Mouse (Mus musculus) c-Kit-negative CD71-positive TER-119-positive erythroid progenitor cells, embryonic 14.5 days (primary cell): ENCODE data around the gene Ncr1.
"Not testable (repeated sequence)": the region's sequence is repeated elsewhere in the genome, so short reads cannot be mapped to it uniquely, and the experiment has no call there.

ENCODE experiments used
- DNase-seq: peaks from one replicate; pipeline ENCODE4 v3.0.0-alpha.2; 2013; ENCODE audit warnings: low read depth, low spot score

The Ncr1 gene

GRCm38 (mm10) chr7:4337509-4337908 lies at the start of gene Ncr1:
Gene Ncr1 (plus strand): TSS chr7:4337724.
- no peak for DNase-seq

DNA sequence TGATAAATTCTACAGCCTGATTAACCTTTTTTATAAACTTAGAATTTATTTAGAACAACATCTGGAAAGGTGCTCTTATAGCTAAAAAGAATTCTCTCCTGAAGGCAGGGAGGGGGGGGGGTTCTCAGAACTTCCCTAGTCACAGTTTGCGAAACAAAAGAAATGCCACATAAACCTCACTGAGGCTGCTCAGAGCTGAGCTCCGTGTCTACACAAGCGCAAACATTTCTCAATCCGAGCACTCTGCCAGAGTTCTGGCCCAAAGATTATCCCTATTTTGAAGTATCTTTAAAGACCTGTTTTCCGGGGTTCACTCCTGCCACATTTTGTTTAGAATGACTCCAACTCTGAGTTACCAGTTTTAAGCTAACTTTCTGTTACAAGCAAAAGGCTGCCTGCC lies 44.9 kb upstream of the Ncr1 start:
- DNase-seq: no peak

DNA sequence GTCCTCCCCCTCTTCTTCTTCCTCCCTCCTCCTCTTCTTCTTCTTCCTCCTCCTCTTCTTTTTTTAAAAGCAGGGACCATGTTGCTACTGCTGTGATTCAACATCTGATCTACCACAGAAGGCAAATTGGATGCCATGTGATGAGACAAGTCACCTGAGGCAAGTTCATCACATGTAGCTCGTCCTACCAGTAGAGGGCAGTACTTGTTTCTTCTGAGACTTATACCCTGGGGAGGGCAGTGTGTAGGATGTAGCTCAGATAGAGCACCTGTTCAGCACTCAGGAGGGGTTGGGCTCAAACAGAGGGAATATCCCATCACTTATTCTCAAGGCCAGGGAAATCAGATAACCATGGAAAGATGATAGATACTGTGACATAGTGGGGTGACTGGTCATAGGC lies 40.3 kb upstream of the Ncr1 start:
- no peak for DNase-seq

DNA sequence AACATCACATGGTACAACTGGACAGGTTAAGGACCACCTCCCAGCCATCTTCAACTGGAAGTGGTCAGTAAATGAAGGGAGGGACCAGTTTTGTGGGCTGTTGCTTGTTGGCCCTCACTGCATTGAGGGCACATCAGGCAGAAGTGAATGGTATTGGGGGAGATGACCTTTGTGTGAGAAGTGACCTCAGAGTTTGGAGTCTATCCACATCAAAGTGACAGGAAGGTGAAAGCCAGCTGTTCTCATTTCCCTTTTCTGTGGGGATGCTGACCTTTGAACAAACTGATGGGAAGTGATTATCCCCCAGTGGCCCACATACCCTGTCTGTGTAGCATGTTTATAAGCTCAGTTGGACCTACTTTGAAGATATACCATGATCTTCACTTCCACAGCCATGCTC lies 37.4 kb upstream of the Ncr1 start:
- no peak for DNase-seq

DNA sequence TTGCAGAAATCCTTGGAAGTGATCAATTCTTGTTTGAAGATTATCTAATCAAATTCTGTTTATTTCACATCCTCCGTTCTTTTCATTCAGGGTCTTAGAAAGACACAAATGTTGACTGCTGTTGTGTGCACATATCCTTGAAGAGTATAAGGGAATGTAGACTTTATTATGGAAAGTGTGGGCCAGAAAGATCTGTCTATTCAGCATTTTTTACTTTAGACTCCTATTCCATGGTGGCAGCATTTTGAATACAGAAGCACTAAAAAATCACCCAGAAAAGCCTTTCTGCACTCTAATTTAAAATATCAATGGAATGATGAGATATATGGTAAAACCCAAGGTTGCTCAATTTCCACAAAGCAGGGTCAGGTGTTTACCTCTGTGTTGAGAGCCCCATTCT lies 34.1 kb upstream of the Ncr1 start:
- no peak for DNase-seq

GRCm38 (mm10) chr7:4313109-4313508 lies 24.4 kb upstream of the Ncr1 start:
- not testable (repeated sequence) for DNase-seq

DNA sequence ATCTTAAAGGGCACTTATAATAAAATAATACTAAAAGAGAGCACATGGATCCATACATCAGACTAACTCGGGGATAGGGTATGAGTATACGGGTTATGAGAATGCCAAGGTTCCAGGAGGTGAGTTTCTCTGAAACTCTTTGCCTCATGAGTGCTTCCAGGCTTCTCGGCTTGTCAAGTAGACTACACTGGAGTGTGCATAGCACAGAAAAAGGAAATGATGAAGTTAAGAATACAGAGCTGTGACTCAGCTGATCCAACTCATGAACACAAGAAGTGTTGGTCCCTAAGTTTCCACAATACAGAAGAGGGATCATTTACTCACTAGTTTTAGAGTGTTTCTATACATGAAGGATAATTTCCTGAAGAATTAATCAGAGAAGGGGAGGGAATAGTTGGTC lies 24.0 kb upstream of the Ncr1 start:
- DNase-seq: not testable (repeated sequence)

DNA sequence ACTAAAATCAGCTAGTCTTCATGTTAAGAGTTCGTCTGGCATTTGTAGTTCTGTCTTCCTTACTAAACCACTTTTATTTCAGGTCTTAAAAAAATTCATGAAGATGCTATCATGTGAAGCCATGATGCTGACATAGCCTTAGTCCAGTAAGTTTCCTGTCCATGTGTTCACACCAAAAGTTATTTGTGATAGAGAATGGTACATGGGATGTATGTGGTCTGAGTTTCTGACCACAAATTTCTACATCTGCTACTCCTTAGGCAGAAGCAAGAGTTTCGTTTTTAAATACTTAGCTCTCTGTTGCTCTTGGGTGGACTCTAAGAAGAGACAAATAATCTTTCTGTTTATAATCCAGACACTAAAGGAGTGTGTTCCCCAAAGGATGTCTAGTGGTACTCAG lies 14.2 kb upstream of the Ncr1 start:
- DNase-seq: no peak

DNA sequence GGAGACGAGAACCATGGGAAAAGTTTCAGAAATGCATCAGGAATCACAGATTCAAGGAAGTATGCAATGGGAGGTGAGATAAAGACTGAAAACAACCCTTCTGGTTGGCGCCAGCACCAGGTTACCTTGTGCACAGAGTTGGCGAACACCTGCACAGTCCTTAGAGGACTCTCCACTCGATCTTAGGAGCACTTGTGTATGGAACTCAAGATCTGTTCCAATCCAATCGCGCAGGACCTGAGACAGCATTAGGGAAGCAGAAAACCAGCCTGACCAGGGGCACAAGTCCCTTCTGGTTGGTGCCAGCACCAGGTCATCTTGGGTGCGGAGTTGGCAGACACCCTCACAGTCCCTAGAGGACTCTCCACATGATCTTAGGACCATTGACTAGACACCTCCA lies 36.0 kb downstream of the Ncr1 start:
- DNase-seq: no peak
